Mouse (Mus musculus) hindbrain, embryonic 10.5 days (tissue): ENCODE results near the gene Edf1. TPM values are rescaled to one million over a fixed set of nuclear protein-coding genes. Genes with fewer than 3 reads are reported as not detected.
A peak's percentile ranks its signal among the peaks of the same experiment; 100 is the strongest.

Experiments
- DNase-seq: peaks from one replicate; pipeline ENCODE4 v3.0.0-alpha.2; 2017; ENCODE audit warnings: low spot score
- H3K27ac ChIP-seq: fragments of 300-500 bp; sonication (generic); 2 replicates; pipeline ENCODE4 v1.5.1; 2016; ENCODE audit warnings: mild to moderate bottlenecking, moderate library complexity
- H3K27me3 ChIP-seq: fragments of 300-500 bp; sonication (generic); 2 replicates; pipeline ENCODE4 v1.6.1; 2016; ENCODE audit warnings: mild to moderate bottlenecking; ENCODE audit not compliant: poor library complexity, insufficient read depth, severe bottlenecking
- H3K36me3 ChIP-seq: fragments of 300-500 bp; sonication (generic); 2 replicates; pipeline ENCODE4 v1.6.1; 2016; ENCODE audit warnings: mild to moderate bottlenecking, moderate library complexity
- H3K4me1 ChIP-seq: fragments of 300-500 bp; sonication (generic); replicated peaks from 2 replicates; pipeline ENCODE4 v1.6.1; 2016; ENCODE audit warnings: mild to moderate bottlenecking
- H3K4me3 ChIP-seq: fragments of 300-500 bp; sonication (generic); 2 replicates; pipeline ENCODE4 v1.5.1; 2016; ENCODE audit warnings: mild to moderate bottlenecking, moderate library complexity
- H3K9me3 ChIP-seq: fragments of 300-500 bp; sonication (generic); 2 replicates; pipeline ENCODE4 v1.6.1; 2016; ENCODE audit warnings: mild to moderate bottlenecking, moderate library complexity
- WGBS: fragments of 180-500 bp; shearing (Covaris S2); methylation state at CpG from one replicate; pipeline ENCODE4 v1.1.7; 2016; 5-methylcytosine and 5-hydroxymethylcytosine counted together
- polyA plus RNA-seq: library from polyadenylated mRNA; unstranded; fragments of >200 nt; fragmentation: Nextera tagmentation; extraction: Ambion mirVana; gene quantifications from 2 replicates; pipeline ENCODE4 v1.2.1, GENCODE M21; 2016

Gene Edf1
- polyA plus RNA-seq, 1 experiment from 2014 or later, result 388 TPM

- no peak for DNase-seq
- 93% methylated on average over 4 of the region's 4 CpGs for WGBS
- H3K27ac ChIP-seq, result no peak overlapping the region
- no peak overlapping the region for H3K4me3 ChIP-seq
- H3K36me3 ChIP-seq, result peaks cover 69% of the 10 kb centered on the region
- H3K27me3 ChIP-seq, result peaks cover 9% of the 10 kb centered on the region
- peaks cover 36% of the 10 kb centered on the region for H3K4me1 ChIP-seq
- no peaks in the 10 kb centered on the region for H3K9me3 ChIP-seq
Observed at GRCm38 (mm10) chr2:25571221-25571620, 13.6 kb downstream of the Edf1 start.

- Histone ChIP-seq H3K4me3 (peak overlapping the region; percentile 73; the same call in 1 of the 2 replicates), H3K4me1 (peaks cover 54% of the 10 kb centered on the region), H3K36me3 (peaks cover 50% of the 10 kb centered on the region), H3K27me3 (peaks cover 27% of the 10 kb centered on the region), H3K27ac (no peak overlapping the region), H3K9me3 (no peaks in the 10 kb centered on the region)
- DNase-seq, result no peak
- 95% methylated on average over 2 of the region's 2 CpGs for WGBS
Observed at GRCm38 (mm10) chr2:25573068-25573467, 15.4 kb downstream of the Edf1 start.

GRCm38 (mm10) chr2:25574136-25574535, 16.5 kb downstream of the Edf1 start:
- Histone ChIP-seq H3K4me1 (peaks cover 60% of the 10 kb centered on the region), H3K27me3 (peaks cover 38% of the 10 kb centered on the region), H3K36me3 (peaks cover 40% of the 10 kb centered on the region), H3K27ac (peak overlapping the region; percentile 93), H3K9me3 (no peaks in the 10 kb centered on the region), H3K4me3 (peak overlapping the region; percentile 73)
- no peak for DNase-seq
- WGBS, result 20% methylated on average over 11 of the region's 11 CpGs

GRCm38 (mm10) chr2:25574579-25575431, 17.2 kb downstream of the Edf1 start, which contains the start of the genes Mamdc4 and Phpt1:
TSS of gene Mamdc4 (minus strand) at chr2:25574845.
TSS of gene Phpt1 (minus strand) at chr2:25575224.
- under 1% methylated on average over 44 of the region's 45 CpGs for WGBS
- Histone ChIP-seq H3K9me3 (no peaks in the 10 kb centered on the region), H3K36me3 (peaks cover 33% of the 10 kb centered on the region), H3K27ac (peak within 1 kb of the TSS; percentile 93), H3K4me3 (peak within 1 kb of the TSS; percentile 73), H3K4me1 (peaks cover 67% of the 10 kb centered on the region), H3K27me3 (peaks cover 45% of the 10 kb centered on the region)
- peak; percentile 98 for DNase-seq

- WGBS, result 17% methylated on average over 21 of the region's 21 CpGs
- Histone ChIP-seq H3K4me3 (peak overlapping the region; percentile 73), H3K27ac (peak overlapping the region; percentile 93), H3K9me3 (no peaks in the 10 kb centered on the region), H3K27me3 (peaks cover 52% of the 10 kb centered on the region), H3K4me1 (peaks cover 69% of the 10 kb centered on the region), H3K36me3 (peaks cover 26% of the 10 kb centered on the region)
- DNase-seq, result no peak
Observed at GRCm38 (mm10) chr2:25575432-25576027, 17.9 kb downstream of the Edf1 start.

- peaks cover 59% of the 10 kb centered on the region for H3K27me3 ChIP-seq
- peaks cover 76% of the 10 kb centered on the region for H3K4me1 ChIP-seq
- DNase-seq, result no peak
- 73% methylated on average over 16 of the region's 16 CpGs for WGBS
- peak overlapping the region; percentile 73; the same call in 1 of the 2 replicates for H3K4me3 ChIP-seq
- H3K9me3 ChIP-seq, result no peaks in the 10 kb centered on the region
- H3K27ac ChIP-seq, result no peak overlapping the region
- H3K36me3 ChIP-seq, result peaks cover 19% of the 10 kb centered on the region
Observed at GRCm38 (mm10) chr2:25576028-25576850, 18.6 kb downstream of the Edf1 start.

GRCm38 (mm10) chr2:25576965-25577891, 19.6 kb downstream of the Edf1 start:
- WGBS, result 14% methylated on average over 92 of the region's 92 CpGs
- Histone ChIP-seq H3K36me3 (peaks cover 10% of the 10 kb centered on the region), H3K9me3 (no peaks in the 10 kb centered on the region), H3K4me1 (peaks cover 85% of the 10 kb centered on the region), H3K27me3 (peaks cover 62% of the 10 kb centered on the region), H3K4me3 (peak overlapping the region; percentile 43), H3K27ac (no peak overlapping the region; the same call in 1 of the 2 replicates)
- DNase-seq, result peak; percentile 23

- H3K4me1 ChIP-seq, result peaks cover 88% of the 10 kb centered on the region
- DNase-seq, result peak; percentile 70
- H3K9me3 ChIP-seq, result no peaks in the 10 kb centered on the region
- H3K36me3 ChIP-seq, result peaks cover 10% of the 10 kb centered on the region
- H3K27ac ChIP-seq, result no peak overlapping the region; the same call in 1 of the 2 replicates
- WGBS, result 4% methylated on average over 75 of the region's 75 CpGs
- H3K4me3 ChIP-seq, result peak overlapping the region; percentile 43
- H3K27me3 ChIP-seq, result peaks cover 62% of the 10 kb centered on the region
Observed at GRCm38 (mm10) chr2:25577951-25578795, 20.5 kb downstream of the Edf1 start.

GRCm38 (mm10) chr2:25578796-25579736, 21.4 kb downstream of the Edf1 start:
- WGBS, result 4% methylated on average over 77 of the region's 77 CpGs

GRCm38 (mm10) chr2:25579737-25580460, 22.3 kb downstream of the Edf1 start:
- Histone ChIP-seq H3K36me3 (peaks cover 25% of the 10 kb centered on the region), H3K27ac (no peak overlapping the region), H3K27me3 (peaks cover 62% of the 10 kb centered on the region), H3K4me1 (peaks cover 80% of the 10 kb centered on the region), H3K4me3 (peak overlapping the region; percentile 43), H3K9me3 (no peaks in the 10 kb centered on the region)
- DNase-seq, result no peak
- 7% methylated on average over 27 of the region's 27 CpGs for WGBS

More at GRCm38 (mm10) chr2:25578796-25579736, 21.4 kb downstream of the Edf1 start:
- Histone ChIP-seq H3K27ac (no peak overlapping the region), H3K4me1 (peaks cover 84% of the 10 kb centered on the region), H3K36me3 (peaks cover 17% of the 10 kb centered on the region), H3K27me3 (peaks cover 62% of the 10 kb centered on the region), H3K4me3 (peak overlapping the region; percentile 43), H3K9me3 (no peaks in the 10 kb centered on the region)
- peak; percentile 41 for DNase-seq
